Mouse (Mus musculus) MEL (cell line): ENCODE data around the gene Thumpd2. TPM values are rescaled to one million over a fixed set of nuclear protein-coding genes. Genes with fewer than 3 reads are reported as not detected.

Experiments
- DNase-seq: peaks from one replicate; pipeline ENCODE4 v3.0.0; 2011; ENCODE audit warnings: low read depth, low spot score
- H3K27ac ChIP-seq: 2 replicates; pipeline ENCODE4 v1.5.1; 2012; ENCODE audit warnings: low read depth, mild to moderate bottlenecking, control low read depth, low read length, moderate library complexity; ENCODE audit not compliant: control insufficient read depth
- H3K27me3 ChIP-seq, 2 experiments: fragments of 150-350 bp in 1 of 2; sonication (generic) in 1 of 2; 2 replicates each; pipeline ENCODE4 v1.6.1; 2012; ENCODE audit warnings: low read length in 2 of 2, mild to moderate bottlenecking in 2 of 2, improper control_type of control experiment in 1 of 2, moderate library complexity in 1 of 2; ENCODE audit not compliant: insufficient read depth in 2 of 2, control insufficient read depth in 1 of 2
- H3K36me3 ChIP-seq, 2 experiments: 2 replicates each; pipeline ENCODE4 v1.6.1; 2012 to 2014; ENCODE audit warnings: low read length in 2 of 2, improper control_type of control experiment in 1 of 2, inconsistent platforms in 1 of 2, mild to moderate bottlenecking in 1 of 2; ENCODE audit not compliant: insufficient read depth in 2 of 2, control insufficient read depth in 1 of 2
- H3K4me1 ChIP-seq, 2 experiments: fragments of 150-350 bp in 1 of 2; sonication (generic) in 1 of 2; 2 replicates each; pipeline ENCODE4 v1.6.1; 2012; ENCODE audit warnings: low read length in 2 of 2, improper control_type of control experiment in 1 of 2, mild to moderate bottlenecking in 1 of 2; ENCODE audit not compliant: insufficient read depth in 2 of 2, control insufficient read depth in 1 of 2
- H3K4me3 ChIP-seq, 2 experiments: fragments of 150-350 bp in 1 of 2; sonication (generic) in 1 of 2; 2 replicates each; pipeline ENCODE4 v1.5.1; 2012; ENCODE audit warnings: low read depth in 2 of 2, low read length in 2 of 2, mild to moderate bottlenecking in 2 of 2, moderate library complexity in 2 of 2, control low read depth in 1 of 2, improper control_type of control experiment in 1 of 2; ENCODE audit not compliant: control insufficient read depth in 1 of 2, insufficient read depth in 1 of 2
- H3K79me2 ChIP-seq: 2 replicates; pipeline ENCODE4 v1.6.1; 2012; ENCODE audit warnings: mild to moderate bottlenecking, low read length, moderate library complexity; ENCODE audit not compliant: control insufficient read depth, poor library complexity, insufficient read depth
- H3K9ac ChIP-seq: 2 replicates; pipeline ENCODE4 v1.6.1; 2012; ENCODE audit warnings: low read depth, mild to moderate bottlenecking, control low read depth, low read length, moderate library complexity; ENCODE audit not compliant: control insufficient read depth, poor library complexity, severe bottlenecking
- H3K9me3 ChIP-seq: fragments of 150-350 bp; sonication (generic); replicated peaks from 2 replicates; pipeline ENCODE4 v1.6.1; 2012; ENCODE audit warnings: mild to moderate bottlenecking, low read length, improper control_type of control experiment, moderate library complexity; ENCODE audit not compliant: insufficient read depth
- CHD2 ChIP-seq: IDR thresholded peaks from 2 replicates; pipeline ENCODE4 v1.6.1; 2011; ENCODE audit warnings: low read length, improper control_type of control experiment
- CTCF ChIP-seq, 3 experiments: IDR thresholded peaks in 2 of 3; conservative IDR thresholded peaks in 1 of 3; 2 replicates each; pipeline ENCODE4 v1.5.1; 2011 to 2012; ENCODE audit warnings: low read length in 3 of 3, low read depth in 2 of 3, mild to moderate bottlenecking in 2 of 3, improper control_type of control experiment in 1 of 3, inconsistent platforms in 1 of 3, mixed read lengths in 1 of 3, moderate library complexity in 1 of 3; ENCODE audit not compliant: control insufficient read depth in 1 of 3, insufficient read depth in 1 of 3, poor library complexity in 1 of 3, severe bottlenecking in 1 of 3
- ETS1 ChIP-seq: IDR thresholded peaks from 2 replicates; pipeline ENCODE4 v1.6.1; 2012; ENCODE audit warnings: low read depth, mild to moderate bottlenecking, inconsistent platforms, low read length, improper control_type of control experiment, moderate library complexity
- GABPA ChIP-seq: IDR thresholded peaks from 2 replicates; pipeline ENCODE4 v1.6.1; 2012; ENCODE audit warnings: low read depth, mild to moderate bottlenecking, inconsistent platforms, low read length, improper control_type of control experiment, moderate library complexity
- GATA1 ChIP-seq: IDR thresholded peaks from 2 replicates; pipeline ENCODE4 v1.6.1; 2011; ENCODE audit warnings: low read depth, low read length, improper control_type of control experiment
- HCFC1 ChIP-seq: IDR thresholded peaks from 2 replicates; pipeline ENCODE4 v1.6.1; 2012; ENCODE audit warnings: low read depth, mild to moderate bottlenecking, inconsistent platforms, low read length, improper control_type of control experiment, moderate library complexity
- JUND ChIP-seq: IDR thresholded peaks from 2 replicates; pipeline ENCODE4 v1.6.1; 2011; ENCODE audit warnings: low read depth, mild to moderate bottlenecking, improper control_type of control experiment, low read length
- MAFK ChIP-seq: IDR thresholded peaks from 2 replicates; pipeline ENCODE4 v1.6.1; 2011; ENCODE audit warnings: low read depth, mild to moderate bottlenecking, low read length, improper control_type of control experiment, borderline replicate concordance
- MAX ChIP-seq: IDR thresholded peaks from 2 replicates; pipeline ENCODE4 v1.6.1; 2011; ENCODE audit warnings: low read length, improper control_type of control experiment
- MAZ ChIP-seq: IDR thresholded peaks from 2 replicates; pipeline ENCODE4 v1.6.1; 2012; ENCODE audit warnings: low read depth, mild to moderate bottlenecking, inconsistent platforms, low read length, improper control_type of control experiment
- MEF2A ChIP-seq: IDR thresholded peaks from 2 replicates; pipeline ENCODE4 v1.6.1; 2014; ENCODE audit warnings: low read depth, mild to moderate bottlenecking, inconsistent platforms, low read length, improper control_type of control experiment; ENCODE audit not compliant: poor library complexity, insufficient replicate concordance, severe bottlenecking; ENCODE audit errors: extremely low read depth
- MXI1 ChIP-seq: IDR thresholded peaks from 2 replicates; pipeline ENCODE4 v1.6.1; 2011; ENCODE audit warnings: mild to moderate bottlenecking, low read depth, low read length, improper control_type of control experiment
- MYB ChIP-seq: IDR thresholded peaks from 2 replicates; pipeline ENCODE4 v1.6.1; 2011; ENCODE audit warnings: mild to moderate bottlenecking, low read depth, low read length, improper control_type of control experiment
- NRF1 ChIP-seq: IDR thresholded peaks from 2 replicates; pipeline ENCODE4 v1.6.1; 2014; ENCODE audit warnings: low read depth, mild to moderate bottlenecking, inconsistent platforms, low read length, improper control_type of control experiment, moderate library complexity; ENCODE audit not compliant: poor library complexity, insufficient read depth, severe bottlenecking
- POLR2AphosphoS2 ChIP-seq: IDR thresholded peaks from 2 replicates; pipeline ENCODE4 v1.6.1; 2011; ENCODE audit warnings: low read length, improper control_type of control experiment
- RAD21 ChIP-seq: IDR thresholded peaks from 2 replicates; pipeline ENCODE4 v1.6.1; 2011; ENCODE audit warnings: mild to moderate bottlenecking, low read depth, low read length, improper control_type of control experiment
- RCOR1 ChIP-seq: IDR thresholded peaks from 2 replicates; pipeline ENCODE4 v1.6.1; 2012; ENCODE audit warnings: low read depth, mild to moderate bottlenecking, inconsistent platforms, low read length, improper control_type of control experiment
- SIN3A ChIP-seq: IDR thresholded peaks from 2 replicates; pipeline ENCODE4 v1.6.1; 2012; ENCODE audit warnings: low read length, improper control_type of control experiment, inconsistent platforms
- SMC3 ChIP-seq: IDR thresholded peaks from 2 replicates; pipeline ENCODE4 v1.6.1; 2011; ENCODE audit warnings: low read depth, low read length, improper control_type of control experiment
- TAL1 ChIP-seq: IDR thresholded peaks from 2 replicates; pipeline ENCODE4 v1.6.1; 2012; ENCODE audit warnings: mild to moderate bottlenecking, inconsistent platforms, low read length, moderate library complexity, mixed read lengths
- USF2 ChIP-seq, 2 experiments: IDR thresholded peaks; 2 replicates each; pipeline ENCODE4 v1.6.1; 2011 to 2012; ENCODE audit warnings: improper control_type of control experiment in 2 of 2, low read length in 2 of 2, borderline replicate concordance in 1 of 2, inconsistent platforms in 1 of 2, low read depth in 1 of 2, mild to moderate bottlenecking in 1 of 2; ENCODE audit not compliant: insufficient read depth in 1 of 2
- ZC3H11A ChIP-seq: IDR thresholded peaks from 2 replicates; pipeline ENCODE4 v1.6.1; 2012; ENCODE audit warnings: low read depth, mild to moderate bottlenecking, inconsistent platforms, low read length, improper control_type of control experiment
- ZNF384 ChIP-seq: IDR thresholded peaks from 2 replicates; pipeline ENCODE4 v1.6.1; 2012; ENCODE audit warnings: low read depth, mild to moderate bottlenecking, inconsistent platforms, low read length, improper control_type of control experiment
- polyA plus RNA-seq, 2 experiments: library from polyadenylated mRNA; stranded (reverse) in 1 of 2; unstranded in 1 of 2; fragments of >175 nt in 1 of 2; fragments of >200 nt in 1 of 2; gene quantifications; 2 replicates each; pipeline versions ENCODE4 v1.2.1 to v1.2.4; 2012; ENCODE audit warnings: low replicate concordance in 2 of 2, low read depth in 1 of 2; ENCODE audit not compliant: insufficient read length in 2 of 2, insufficient read depth in 1 of 2, missing spikeins in 1 of 2
- total RNA-seq: library from RNA; depleted of rRNA; stranded (reverse); fragments of 300-350 nt; gene quantifications from 2 replicates; pipeline ENCODE4 v1.2.3, GENCODE M21; 2012

Gene Thumpd2
- total and polyA plus RNA-seq, 3 experiments = 15.1 to 15.5 TPM; not detected in 1

DNA sequence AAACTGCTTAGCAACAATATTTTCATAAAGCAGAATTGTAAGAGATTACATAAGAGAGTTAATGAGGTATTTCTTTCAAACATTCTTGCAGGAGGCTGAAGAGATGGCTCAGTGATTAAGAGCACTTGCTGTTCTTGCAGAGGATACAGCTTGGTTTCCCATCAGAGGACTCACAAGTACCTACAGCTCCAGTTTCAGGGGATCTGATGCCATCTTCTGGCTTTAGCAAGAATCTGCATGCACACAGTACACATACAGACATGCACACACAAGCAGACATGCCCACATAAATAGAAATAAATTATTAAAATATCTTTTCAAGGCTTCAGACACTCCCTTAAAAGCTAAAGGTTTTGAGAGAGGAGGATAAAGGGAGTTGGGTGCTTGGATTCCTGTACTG lies 33.6 kb upstream of the Thumpd2 start:
- no peaks in the 10 kb centered on the region for H3K9me3 ChIP-seq
- H3K27me3 ChIP-seq = no peaks in the 10 kb centered on the region; a peak in 1 of 4 replicates
- no peak overlapping the region for H3K27ac ChIP-seq
- TF ChIP-seq CTCF (IDR thresholded peaks at IDR 0.05 in 2 of 3, conservative IDR thresholded peaks at IDR 0.05 in 1 of 3; ENCODE audit: control insufficient read depth in 1 of 3, insufficient read depth in 1 of 3, low read depth in 2 of 3, low read length in 3 of 3, poor library complexity in 1 of 3, severe bottlenecking in 1 of 3) (peak; percentile 1 to 53 (median 3); a peak in 2 of 6 replicates), USF2 (IDR thresholded peaks at IDR 0.05; ENCODE audit: borderline replicate concordance in 1 of 2, insufficient read depth in 1 of 2, low read depth in 1 of 2, low read length in 2 of 2) (no peak), JUND (no peak), POLR2AphosphoS2 (no peak), ZNF384 (no peak), RAD21 (peak; percentile 55), TAL1 (no peak), HCFC1 (no peak), GATA1 (no peak), MEF2A (no peak), SIN3A (no peak), SMC3 (peak; percentile 49), CHD2 (no peak), ZC3H11A (peak; percentile 31; the same call in 1 of the 2 replicates), MXI1 (no peak), MAFK (no peak), MYB (no peak), MAX (no peak), GABPA (no peak), ETS1 (no peak), MAZ (no peak), RCOR1 (no peak)
- H3K4me3 ChIP-seq = no peak overlapping the region
- DNase-seq = peak; percentile 50
- H3K79me2 ChIP-seq = no peaks in the 10 kb centered on the region
- H3K4me1 ChIP-seq = peaks cover 6 to 11% of the 10 kb centered on the region in 2 experiments; a peak in 3 of 4 replicates
- no peak overlapping the region for H3K9ac ChIP-seq
- peaks cover 0 to 12% of the 10 kb centered on the region in 2 experiments; a peak in 2 of 4 replicates for H3K36me3 ChIP-seq

DNA sequence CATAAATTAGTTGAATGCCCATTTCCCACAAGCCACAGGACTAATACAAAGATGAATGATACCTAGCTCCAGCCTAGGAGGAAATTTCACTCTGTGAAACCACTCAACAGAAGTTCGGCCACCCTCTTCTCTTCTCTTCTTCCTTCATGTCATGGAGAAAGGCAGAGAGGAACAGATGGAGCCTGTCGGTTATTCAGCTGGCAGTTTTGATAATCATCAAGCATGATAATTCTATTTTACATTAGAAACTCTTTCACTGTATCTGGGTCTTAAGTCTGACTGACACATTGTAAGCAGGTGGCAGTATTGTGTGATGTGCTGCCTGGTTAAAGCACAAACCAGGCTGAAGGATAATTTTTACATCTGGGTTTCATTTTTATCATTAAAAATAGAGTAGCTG lies 31.6 kb upstream of the Thumpd2 start:
- Histone ChIP-seq H3K27me3 (no peaks in the 10 kb centered on the region; a peak in 1 of 4 replicates), H3K9me3 (no peaks in the 10 kb centered on the region), H3K27ac (no peak overlapping the region; the same call in 1 of the 2 replicates), H3K79me2 (no peaks in the 10 kb centered on the region), H3K4me1 (peaks cover 6 to 11% of the 10 kb centered on the region in 2 experiments; a peak in 3 of 4 replicates), H3K4me3 (peak overlapping the region in 1 of 2 experiments; percentile 33; a peak in 1 of 4 replicates), H3K36me3 (peaks cover 0 to 12% of the 10 kb centered on the region in 2 experiments; a peak in 2 of 4 replicates), H3K9ac (0 out of 2 replicates have a peak overlapping the region, but pooled peaks have one; percentile 9)
- DNase-seq = no peak
- TF ChIP-seq ETS1 (peak; percentile 64), RCOR1 (no peak), MAFK (no peak), NRF1 (no peak)
